Mouse (Mus musculus): ENCODE measurements around the gene Pole2.

GRCm38 (mm10) chr12:69177526-69177925 lies 50.5 kb downstream of the Pole2 start:
- no peak for TF ChIP-seq CTCF (IDR thresholded peaks at IDR 0.05; ENCODE audit: extremely low read depth, insufficient read depth, insufficient read length, insufficient replicate concordance)
- no peak for TF ChIP-seq POLR2A (IDR thresholded peaks at IDR 0.05; ENCODE audit: low read depth, low read length)
